Mouse (Mus musculus) kidney, postnatal 25 days (tissue): Measurements from ENCODE around the gene Adal.

Experiments used
- DNase-seq, 2 experiments: peaks; one replicate each; pipeline ENCODE4 v3.0.0; 2021; ENCODE audit warnings: mixed read lengths in 2 of 2

Gene Adal

DNA sequence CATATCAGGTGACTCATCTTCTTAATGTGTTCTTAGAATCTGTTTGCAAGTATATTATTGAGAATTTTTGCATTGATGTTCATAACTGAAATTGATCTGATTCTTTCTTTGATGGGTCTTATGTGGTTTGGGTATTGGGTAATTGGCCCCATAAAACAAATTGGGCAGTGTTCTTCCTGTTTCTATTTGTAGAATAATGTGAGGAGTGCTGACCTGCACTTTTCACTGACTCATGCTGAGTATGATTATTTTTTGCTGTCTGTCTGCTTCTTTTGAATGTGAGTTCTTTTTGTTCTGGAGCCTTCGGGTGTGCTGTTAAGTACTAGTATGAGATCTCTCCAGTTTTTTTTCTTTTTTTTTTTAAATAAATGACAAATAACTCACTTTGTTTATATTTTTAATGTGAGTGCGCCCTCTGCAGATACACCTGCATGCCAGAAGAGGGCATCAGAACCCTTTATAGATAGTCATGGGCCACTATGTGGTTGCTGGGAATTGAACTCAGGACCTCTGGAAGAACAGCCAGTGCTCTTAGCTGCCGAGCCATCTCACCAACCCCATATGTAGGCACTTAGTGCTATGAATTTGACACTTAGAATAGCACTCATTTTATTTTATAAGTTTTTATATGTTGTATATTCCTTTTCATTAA lies 38.7 kb downstream of the Adal start:
- no peak for DNase-seq

DNA sequence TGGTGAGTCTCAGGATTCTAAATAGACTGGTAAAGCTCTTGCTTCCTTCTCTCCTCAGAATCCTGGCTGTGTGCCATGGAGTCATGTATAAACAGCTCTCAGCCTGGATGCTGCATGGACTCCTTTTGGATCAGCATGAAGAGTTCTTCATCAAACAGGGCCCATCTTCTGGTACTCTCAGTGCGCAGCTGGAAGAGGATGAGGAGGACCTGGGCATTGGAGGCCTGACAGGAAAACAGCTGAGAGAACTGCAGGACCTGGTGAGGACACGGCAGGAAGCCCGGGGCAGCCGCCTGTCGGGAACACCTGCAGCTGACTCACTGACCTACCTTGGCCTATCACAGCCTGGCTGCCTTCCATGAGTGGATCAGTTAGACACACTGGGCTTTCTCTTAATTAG lies 43.2 kb downstream of the Adal start:
- peak; percentile 15 to 40 for DNase-seq

GRCm38 (mm10) chr2:121184142-121184541 lies 43.9 kb downstream of the Adal start:
- DNase-seq = no peak

GRCm38 (mm10) chr2:121188530-121188929 lies 48.3 kb downstream of the Adal start:
- no peak for DNase-seq

DNA sequence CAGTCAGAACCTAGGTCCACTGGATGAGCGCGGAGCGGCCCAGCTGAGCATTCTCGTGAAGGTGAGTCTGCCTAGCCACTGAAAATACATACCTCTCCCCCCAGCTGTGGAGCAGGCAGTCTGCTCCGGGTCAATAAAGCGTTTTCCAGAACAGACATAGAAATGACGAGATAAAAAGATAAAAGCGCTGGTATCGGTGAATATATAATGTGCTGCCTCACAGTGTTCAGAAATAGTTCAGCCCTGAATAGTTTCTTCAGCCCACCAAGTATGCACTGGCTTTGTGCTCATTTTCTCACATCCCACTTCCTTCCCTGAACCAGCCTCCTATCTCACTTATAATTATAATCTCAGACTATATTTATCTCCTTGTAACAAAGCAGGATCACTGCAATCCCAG lies 55.2 kb downstream of the Adal start:
- DNase-seq = no peak

- peak in 1 of 2 experiments; percentile 38 for DNase-seq
Measured at GRCm38 (mm10) chr2:121204276-121204675, 64.0 kb downstream of the Adal start.
